Mouse (Mus musculus) CH12.LX (cell line): ENCODE results near the gene Pfas.

Experiments used
- CHD1 ChIP-seq: IDR thresholded peaks from 2 replicates; pipeline ENCODE4 v1.6.1; 2012; ENCODE audit warnings: low read depth, low read length, improper control_type of control experiment, inconsistent platforms
- CTCF ChIP-seq, 2 experiments: IDR thresholded peaks in 1 of 2; conservative IDR thresholded peaks in 1 of 2; 2 replicates each; pipeline ENCODE4 v1.5.1; 2011 to 2012; ENCODE audit warnings: low read depth in 2 of 2, low read length in 2 of 2, improper control_type of control experiment in 1 of 2, inconsistent platforms in 1 of 2, mild to moderate bottlenecking in 1 of 2, moderate library complexity in 1 of 2
- JUND ChIP-seq: conservative IDR thresholded peaks from 2 replicates; pipeline ENCODE4 v1.6.1; 2011; ENCODE audit warnings: low read depth, low read length, improper control_type of control experiment
- MEF2A ChIP-seq: IDR thresholded peaks from 2 replicates; pipeline ENCODE4 v1.6.1; 2014; ENCODE audit warnings: low read depth, mild to moderate bottlenecking, inconsistent platforms, low read length, improper control_type of control experiment, borderline replicate concordance
- NRF1 ChIP-seq: IDR thresholded peaks from 2 replicates; pipeline ENCODE4 v1.6.1; 2014; ENCODE audit warnings: low read depth, mild to moderate bottlenecking, inconsistent platforms, low read length, improper control_type of control experiment, moderate library complexity
- POLR2A ChIP-seq: IDR thresholded peaks from 2 replicates; pipeline ENCODE4 v1.6.1; 2011; ENCODE audit warnings: low read depth, mild to moderate bottlenecking, improper control_type of control experiment, low read length
- RCOR1 ChIP-seq: conservative IDR thresholded peaks from 2 replicates; pipeline ENCODE4 v1.6.1; 2012; ENCODE audit warnings: low read depth, mild to moderate bottlenecking, inconsistent platforms, low read length, improper control_type of control experiment
- USF2 ChIP-seq: conservative IDR thresholded peaks from 2 replicates; pipeline ENCODE4 v1.6.1; 2011; ENCODE audit warnings: low read depth, low read length, improper control_type of control experiment
- ZMIZ1 ChIP-seq: IDR thresholded peaks from 2 replicates; pipeline ENCODE4 v1.6.1; 2012; ENCODE audit warnings: low read depth, mild to moderate bottlenecking, inconsistent platforms, low read length, improper control_type of control experiment

DNA sequence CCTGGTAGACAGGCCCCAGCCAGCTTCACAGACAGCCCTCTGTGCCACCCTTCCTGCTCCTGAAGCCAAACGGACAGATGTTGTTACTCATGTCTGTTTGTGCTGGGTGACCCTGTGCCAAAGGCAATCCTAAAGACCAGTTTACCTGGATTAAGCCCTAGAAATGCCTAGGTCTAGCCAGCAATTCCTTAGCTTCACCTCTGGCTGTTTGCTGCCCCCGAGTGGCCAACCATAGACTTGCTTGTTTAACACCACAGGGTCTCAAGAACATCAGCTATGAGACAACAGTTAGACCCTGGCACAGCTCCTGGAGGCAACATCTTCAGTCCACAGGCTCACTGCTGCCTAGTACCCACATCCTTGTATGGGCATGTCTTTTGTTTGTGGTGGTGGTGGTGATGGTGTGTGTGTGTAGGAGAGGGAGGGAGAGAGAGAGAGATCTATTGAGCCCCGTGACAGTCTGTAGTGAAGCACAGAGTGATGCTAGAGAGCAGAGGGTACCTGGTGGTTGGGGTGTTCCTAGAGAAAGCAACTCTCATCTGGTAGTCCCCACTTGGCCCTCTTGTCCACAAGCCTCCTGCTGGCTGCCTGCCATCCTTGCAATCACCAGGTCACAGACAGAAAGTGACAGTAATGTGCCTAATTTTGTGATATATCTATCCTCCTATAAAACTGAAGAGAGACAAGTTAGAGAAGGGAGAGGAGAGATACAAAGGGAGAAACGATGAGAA lies 25.5 kb downstream of the Pfas start:
- TF ChIP-seq POLR2A (0 out of 2 replicates have a peak, but pooled peaks have one; percentile 11), CTCF (conservative IDR thresholded peaks at IDR 0.05 in 1 of 2, IDR thresholded peaks at IDR 0.05 in 1 of 2; ENCODE audit: low read depth in 2 of 2, low read length in 2 of 2) (peak; percentile 54 to 97; a peak in 3 of 4 replicates), RCOR1 (no peak), NRF1 (no peak), CHD1 (no peak), MEF2A (no peak), USF2 (no peak), ZMIZ1 (no peak), JUND (no peak)
